Mouse (Mus musculus): ENCODE measurements at regions not wholly inside any gene's neighbourhood (a gene's known extent, or its start where the extent isn't known, plus 50 kb on each side); places are given as distances from the start of the nearest gene placed in this dataset.

- no peak for DNase-seq
Observed at GRCm38 (mm10) chr12:39952854-39953253, 85.0 kb downstream of the Arl4a start.

- DNase-seq: no peak
Observed at GRCm38 (mm10) chr12:39951911-39952310, 85.9 kb downstream of the Arl4a start.

- no peak for DNase-seq
Observed at GRCm38 (mm10) chr12:39950270-39950801, 87.5 kb downstream of the Arl4a start.

- no peak for DNase-seq
Observed at GRCm38 (mm10) chr12:39942910-39943309, 94.9 kb downstream of the Arl4a start.

- DNase-seq: no peak
Observed at GRCm38 (mm10) chr12:39941162-39941561, 96.7 kb downstream of the Arl4a start.

- no peak for DNase-seq
Observed at GRCm38 (mm10) chr12:39939017-39939416, 98.8 kb downstream of the Arl4a start.

- no peak for DNase-seq
Observed at GRCm38 (mm10) chr12:39938211-39938610, 99.6 kb downstream of the Arl4a start.

GRCm38 (mm10) chr12:39936331-39936730 is 101.5 kb downstream of the Arl4a start:
- no peak for DNase-seq

GRCm38 (mm10) chr12:39935775-39936174 is 102.0 kb downstream of the Arl4a start:
- no peak for DNase-seq

- no peak for DNase-seq
Observed at GRCm38 (mm10) chr12:39934877-39935276, 102.9 kb downstream of the Arl4a start.

- DNase-seq: no peak
Observed at GRCm38 (mm10) chr12:39931251-39931650, 106.6 kb downstream of the Arl4a start.

GRCm38 (mm10) chr12:39927902-39928301 is 109.9 kb downstream of the Arl4a start:
- DNase-seq: no peak

- DNase-seq: no peak
Observed at GRCm38 (mm10) chr12:39927014-39927413, 110.8 kb downstream of the Arl4a start.

GRCm38 (mm10) chr12:39921481-39921880 is 116.3 kb downstream of the Arl4a start:
- DNase-seq: peak; percentile 24 to 34

- DNase-seq: peak; percentile 72 to 73
Observed at GRCm38 (mm10) chr12:39920466-39920913, 117.3 kb downstream of the Arl4a start.

- DNase-seq: no peak
Observed at GRCm38 (mm10) chr12:39919909-39920308, 117.9 kb downstream of the Arl4a start.

GRCm38 (mm10) chr12:39888493-39888892 is 149.3 kb downstream of the Arl4a start:
- no peak for DNase-seq

GRCm38 (mm10) chr12:39885366-39885765 is 152.5 kb downstream of the Arl4a start:
- no peak for DNase-seq

GRCm38 (mm10) chr12:39880309-39880708 is 157.5 kb downstream of the Arl4a start:
- DNase-seq: no peak

- DNase-seq: no peak
Observed at GRCm38 (mm10) chr12:39873917-39874316, 163.9 kb downstream of the Arl4a start.

- DNase-seq: no peak
Observed at GRCm38 (mm10) chr12:39861797-39862196, 176.0 kb downstream of the Arl4a start.

- no peak for DNase-seq
Observed at GRCm38 (mm10) chr12:39851610-39852009, 186.2 kb downstream of the Arl4a start.

- DNase-seq: no peak
Observed at GRCm38 (mm10) chr12:39849346-39850058, 188.3 kb downstream of the Arl4a start.

GRCm38 (mm10) chr12:39840615-39841014 is 197.2 kb downstream of the Arl4a start:
- DNase-seq: no peak

GRCm38 (mm10) chr12:39840179-39840578 is 197.6 kb downstream of the Arl4a start:
- DNase-seq: no peak

Measured in kidney, adult 8-10 months (tissue).